Mouse (Mus musculus) CH12.LX (cell line): ENCODE measurements around the gene Rbms1.

Experiments used
- BHLHE40 ChIP-seq: IDR thresholded peaks from 2 replicates; pipeline ENCODE4 v1.6.1; 2011; ENCODE audit warnings: mild to moderate bottlenecking, low read depth, low read length, improper control_type of control experiment
- CHD1 ChIP-seq: IDR thresholded peaks from 2 replicates; pipeline ENCODE4 v1.6.1; 2012; ENCODE audit warnings: low read depth, low read length, improper control_type of control experiment, inconsistent platforms
- CTCF ChIP-seq, 2 experiments: IDR thresholded peaks in 1 of 2; conservative IDR thresholded peaks in 1 of 2; 2 replicates each; pipeline ENCODE4 v1.5.1; 2011 to 2012; ENCODE audit warnings: low read depth in 2 of 2, low read length in 2 of 2, improper control_type of control experiment in 1 of 2, inconsistent platforms in 1 of 2, mild to moderate bottlenecking in 1 of 2, moderate library complexity in 1 of 2
- E2F4 ChIP-seq: IDR thresholded peaks from 2 replicates; pipeline ENCODE4 v1.6.1; 2011; ENCODE audit warnings: low read depth, low read length, improper control_type of control experiment; ENCODE audit not compliant: insufficient replicate concordance
- EP300 ChIP-seq: IDR thresholded peaks from 2 replicates; pipeline ENCODE4 v1.6.1; 2011; ENCODE audit warnings: low read length, improper control_type of control experiment
- ETS1 ChIP-seq: conservative IDR thresholded peaks from 2 replicates; pipeline ENCODE4 v1.6.1; 2012; ENCODE audit warnings: low read depth, mild to moderate bottlenecking, inconsistent platforms, low read length, improper control_type of control experiment, moderate library complexity
- MXI1 ChIP-seq: IDR thresholded peaks from 2 replicates; pipeline ENCODE4 v1.6.1; 2011; ENCODE audit warnings: mild to moderate bottlenecking, low read depth, low read length, improper control_type of control experiment
- POLR2A ChIP-seq: IDR thresholded peaks from 2 replicates; pipeline ENCODE4 v1.6.1; 2011; ENCODE audit warnings: low read depth, mild to moderate bottlenecking, improper control_type of control experiment, low read length
- POLR2AphosphoS2 ChIP-seq: IDR thresholded peaks from 2 replicates; pipeline ENCODE4 v1.6.1; 2011; ENCODE audit warnings: low read depth, low read length, improper control_type of control experiment
- RCOR1 ChIP-seq: conservative IDR thresholded peaks from 2 replicates; pipeline ENCODE4 v1.6.1; 2012; ENCODE audit warnings: low read depth, mild to moderate bottlenecking, inconsistent platforms, low read length, improper control_type of control experiment
- TCF12 ChIP-seq: IDR thresholded peaks from 2 replicates; pipeline ENCODE4 v1.6.1; 2014; ENCODE audit warnings: low read depth, mild to moderate bottlenecking, inconsistent platforms, low read length, improper control_type of control experiment
- USF1 ChIP-seq: IDR thresholded peaks from 2 replicates; pipeline ENCODE4 v1.6.1; 2014; ENCODE audit warnings: low read depth, mild to moderate bottlenecking, inconsistent platforms, low read length, improper control_type of control experiment
- ZC3H11A ChIP-seq: IDR thresholded peaks from 2 replicates; pipeline ENCODE4 v1.6.1; 2012; ENCODE audit warnings: low read depth, mild to moderate bottlenecking, inconsistent platforms, low read length, improper control_type of control experiment
- ZKSCAN1 ChIP-seq: IDR thresholded peaks from 2 replicates; pipeline ENCODE4 v1.6.1; 2012; ENCODE audit warnings: low read depth, inconsistent platforms, low read length, improper control_type of control experiment, borderline replicate concordance

- TF ChIP-seq E2F4 (no peak), CHD1 (no peak), MXI1 (no peak), CTCF (conservative IDR thresholded peaks at IDR 0.05 in 1 of 2, IDR thresholded peaks at IDR 0.05 in 1 of 2; ENCODE audit: low read depth in 2 of 2, low read length in 2 of 2) (no peak), BHLHE40 (peak; percentile 46), RCOR1 (no peak), TCF12 (no peak), USF1 (no peak), EP300 (0 out of 2 replicates have a peak, but pooled peaks have one; percentile 19), POLR2AphosphoS2 (no peak), POLR2A (no peak), ZKSCAN1 (no peak), ETS1 (peak; percentile 25; the same call in 1 of the 2 replicates), ZC3H11A (no peak)
These were observed 251.7 kb downstream of the Rbms1 start for GRCm38 (mm10) chr2:60711098-60711880.
